Mouse (Mus musculus) embryo, embryonic 11.5 days (tissue): ENCODE results near the gene Wars2.

Experiments
- DNase-seq: peaks from one replicate; pipeline ENCODE4 v3.0.0-alpha.2; 2012; ENCODE audit warnings: low read depth, low spot score

Wars2 gene

DNA sequence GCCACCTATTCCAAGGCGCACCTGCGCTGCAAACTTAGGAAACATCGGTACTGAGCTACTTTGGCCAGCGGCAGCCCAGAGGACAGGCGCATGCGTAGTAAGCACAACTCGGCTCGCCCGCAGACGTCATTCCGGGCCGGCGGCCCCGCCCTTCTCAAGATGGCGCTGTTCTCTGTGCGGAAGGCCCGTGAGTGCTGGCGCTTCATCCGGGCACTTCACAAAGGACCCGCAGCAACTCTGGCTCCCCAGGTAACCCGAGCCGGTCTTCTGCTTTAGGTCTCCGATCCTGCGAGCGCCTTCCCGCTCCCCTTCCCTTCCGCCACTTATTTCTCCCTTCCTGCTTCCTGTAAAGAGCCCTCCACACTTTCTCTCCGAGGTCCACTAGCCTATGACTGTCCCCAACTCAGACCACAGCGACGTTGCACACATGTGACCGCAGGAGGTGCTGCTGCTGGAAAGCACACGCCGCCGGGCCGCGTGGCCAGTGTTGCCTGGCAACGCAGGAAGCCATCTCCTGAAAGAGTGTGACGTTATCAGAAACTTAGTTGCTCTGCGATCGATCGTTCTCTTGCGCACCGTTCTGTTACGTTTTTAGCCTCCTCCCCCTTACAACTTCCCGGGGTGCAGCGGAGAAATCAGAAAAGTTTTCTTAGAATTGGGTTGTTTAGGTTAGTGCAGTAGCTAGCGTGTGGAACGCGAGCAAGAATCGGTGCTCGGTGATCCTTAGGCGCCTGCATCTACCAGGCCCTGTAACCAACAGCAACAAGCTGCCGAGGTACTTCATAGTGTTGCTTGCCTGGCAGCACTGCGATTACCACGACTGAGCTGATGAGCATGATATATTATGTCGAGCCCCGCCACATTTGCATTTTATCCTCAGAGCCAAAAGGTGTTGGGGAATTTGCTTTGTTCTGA lies at the start of gene Wars2:
TSS of gene Wars2 (plus strand) at position 129 of the 915 bp plus-strand sequence.
- peak; percentile 89 for DNase-seq

DNA sequence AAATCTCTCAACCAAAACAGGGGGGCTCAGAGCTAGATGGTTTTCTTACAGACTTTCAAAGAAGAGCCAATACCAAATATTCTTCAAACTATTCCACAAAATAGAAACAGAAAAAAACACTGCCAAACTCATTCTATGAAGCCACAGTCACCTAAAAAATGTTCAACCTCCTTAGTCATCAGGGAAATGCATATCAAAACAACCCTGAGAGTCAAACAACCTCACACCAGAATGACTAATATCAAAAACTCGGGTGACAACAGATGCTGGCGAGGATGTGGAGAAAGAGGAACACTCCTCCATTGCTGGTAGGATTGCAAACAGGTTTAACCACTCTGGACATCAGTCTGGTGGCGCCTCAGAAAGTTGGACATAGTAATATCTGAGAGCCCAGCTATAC lies 44.1 kb upstream of the Wars2 start:
- no peak for DNase-seq

DNA sequence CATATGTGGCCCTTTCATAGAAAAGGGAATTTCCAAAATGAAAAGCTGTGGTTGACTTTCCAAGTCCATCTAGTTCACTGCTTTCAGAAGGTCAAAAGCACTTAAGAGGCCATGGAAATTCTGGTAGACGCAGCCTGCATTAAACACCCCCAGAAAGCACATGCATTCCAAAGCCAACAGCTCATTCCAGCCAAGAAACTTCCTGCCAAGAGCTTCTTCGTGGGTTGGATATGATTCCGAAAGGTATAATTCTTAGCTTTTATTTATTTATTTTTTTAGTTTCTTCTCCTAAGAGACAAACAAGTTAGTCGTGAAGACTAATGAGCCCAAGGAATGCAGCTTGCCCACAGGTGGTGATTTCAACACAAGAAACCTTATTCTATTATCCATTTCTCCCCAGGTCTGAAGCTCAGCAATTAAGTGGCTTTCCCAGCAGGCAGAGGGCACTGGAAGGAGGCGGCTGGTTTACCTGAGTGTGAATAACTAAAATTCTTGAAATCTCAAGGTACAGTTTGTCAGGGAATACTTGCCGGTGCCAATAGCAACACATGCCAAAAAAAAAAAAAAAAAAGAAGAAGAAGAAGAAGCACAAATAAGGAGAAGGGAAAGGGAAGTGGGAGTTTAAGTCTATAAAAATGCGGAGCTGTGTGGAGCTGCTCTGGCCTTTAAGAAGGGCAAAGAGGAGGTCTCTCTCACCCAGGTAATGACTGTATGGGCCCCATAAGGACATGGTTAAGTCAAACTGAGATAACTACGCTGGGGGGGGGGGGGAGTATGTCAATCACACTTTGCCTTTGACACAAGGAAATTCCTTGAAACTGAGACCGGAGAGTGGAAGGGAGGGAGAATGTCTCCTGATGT lies 30.3 kb upstream of the Wars2 start:
- DNase-seq: no peak

DNA sequence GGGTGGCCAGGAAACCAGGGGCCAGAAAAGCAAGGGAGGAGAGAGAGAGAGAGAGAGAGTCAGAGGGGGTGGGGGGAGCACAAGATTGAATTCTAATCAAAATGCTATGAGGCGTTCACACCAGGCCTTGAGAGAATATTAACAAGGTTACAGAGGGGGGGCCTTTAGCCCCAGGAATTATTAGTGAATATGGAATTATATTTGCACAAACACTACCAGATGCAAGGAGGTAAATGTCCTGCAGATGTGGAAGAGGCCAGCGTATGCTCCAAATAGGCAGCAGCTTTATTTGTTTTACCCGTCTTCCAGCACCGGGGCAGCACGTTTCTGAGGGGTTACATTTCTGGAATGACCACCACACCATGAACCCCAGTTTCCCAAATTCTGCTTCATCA lies 29.7 kb upstream of the Wars2 start:
- DNase-seq: no peak

DNA sequence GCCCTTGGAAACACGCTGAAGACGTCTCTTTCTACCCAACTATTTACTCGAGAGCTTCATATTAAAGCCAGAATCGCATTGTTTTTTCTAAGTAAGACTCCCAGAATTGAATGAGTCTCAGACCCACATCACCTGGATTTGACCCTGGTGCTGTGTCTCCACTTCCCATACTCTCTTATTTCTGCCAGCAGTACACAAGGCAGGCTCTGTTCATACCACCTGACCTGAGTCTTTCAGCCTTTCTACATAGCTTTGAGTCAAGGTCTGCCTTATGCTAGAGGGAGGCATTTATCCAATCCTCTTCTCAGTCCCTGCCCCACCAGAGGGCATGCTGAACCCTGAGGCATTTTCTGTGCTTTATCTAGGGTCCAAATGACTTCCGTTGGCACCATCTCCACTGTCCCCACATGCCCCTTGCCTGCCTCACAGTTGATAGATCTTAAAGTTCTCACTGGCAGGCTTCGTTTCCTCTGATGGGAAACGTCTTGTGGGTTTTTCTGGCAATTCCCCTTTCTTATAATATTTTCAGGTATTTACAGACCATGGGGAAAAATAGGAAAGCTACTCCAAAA lies 27.5 kb upstream of the Wars2 start:
- no peak for DNase-seq

DNA sequence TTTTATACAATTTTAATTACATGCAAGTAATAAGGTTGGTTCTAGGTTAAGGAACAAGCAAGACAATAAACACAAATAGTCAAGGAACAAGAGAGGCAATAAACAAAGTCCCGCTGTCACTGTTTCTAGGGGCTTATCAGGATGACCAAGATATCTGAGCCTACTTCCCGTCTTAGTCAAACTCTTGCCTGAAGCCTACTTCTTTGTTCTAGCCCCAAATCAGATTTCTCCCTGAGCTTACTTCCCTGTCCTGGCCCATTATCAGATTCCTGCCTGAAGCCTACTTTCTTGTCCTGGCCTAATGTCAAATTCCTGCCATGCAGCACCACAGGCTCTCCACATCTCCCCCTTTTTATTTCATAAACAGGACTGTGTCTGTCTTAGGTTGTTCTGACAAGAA lies 19.9 kb upstream of the Wars2 start:
- no peak for DNase-seq

DNA sequence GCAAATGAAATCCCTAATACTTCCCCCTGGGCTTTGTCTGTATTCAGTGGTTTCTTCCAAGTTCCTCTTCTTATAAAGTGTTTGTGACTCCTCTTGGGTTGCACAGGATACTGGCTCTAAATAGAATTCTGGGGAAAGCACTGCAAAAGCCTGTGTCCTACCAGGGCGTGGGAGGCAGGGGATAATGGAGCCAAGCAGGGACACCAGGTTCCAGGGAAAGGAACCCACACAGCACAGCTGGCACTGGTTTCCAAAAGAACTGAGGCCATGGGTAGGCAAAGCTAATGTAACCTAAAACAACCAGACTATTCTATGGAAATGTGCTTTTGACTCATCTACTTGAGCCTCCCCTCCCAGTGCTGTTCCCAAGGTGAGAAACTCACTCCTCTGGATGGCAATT lies 10.3 kb upstream of the Wars2 start:
- DNase-seq: no peak

DNA sequence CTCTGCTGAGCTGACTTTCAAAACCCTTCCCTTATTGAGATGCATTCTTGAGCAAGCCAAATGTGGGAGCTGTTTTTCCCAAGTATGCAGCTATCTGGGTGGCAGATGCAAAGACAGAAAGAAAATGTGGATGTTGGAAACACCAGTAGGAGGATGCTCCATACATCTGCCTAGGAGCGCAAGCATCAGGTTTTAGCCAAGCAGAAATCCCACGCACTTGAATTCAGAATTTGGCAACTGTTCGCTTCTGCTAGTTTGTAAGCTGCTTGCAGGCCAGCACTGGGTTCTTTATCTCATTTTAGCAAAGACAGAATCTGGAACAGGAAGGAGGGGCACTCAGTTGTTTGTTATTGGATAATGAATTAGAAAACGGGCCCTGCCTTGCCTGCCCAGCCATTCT lies 8.9 kb upstream of the Wars2 start:
- DNase-seq: no peak

DNA sequence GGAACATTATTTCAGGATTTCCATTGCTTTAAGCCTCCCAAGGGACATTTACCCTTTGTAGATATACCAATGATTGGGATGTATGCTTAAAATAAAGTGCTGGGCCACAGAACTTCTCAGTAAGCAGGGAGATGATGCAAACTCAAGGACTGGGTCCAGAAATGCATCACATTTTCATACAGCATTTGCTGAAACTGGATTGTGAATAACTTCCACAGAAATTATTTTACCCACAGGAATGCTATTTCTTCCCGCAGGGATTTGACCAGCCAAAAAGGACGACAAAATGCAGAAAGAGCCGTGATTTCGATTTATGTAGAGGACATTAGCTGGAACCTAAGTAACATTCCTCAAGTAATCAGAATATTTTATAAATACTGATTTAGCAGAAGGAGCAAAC lies 7.0 kb upstream of the Wars2 start:
- DNase-seq: no peak

DNA sequence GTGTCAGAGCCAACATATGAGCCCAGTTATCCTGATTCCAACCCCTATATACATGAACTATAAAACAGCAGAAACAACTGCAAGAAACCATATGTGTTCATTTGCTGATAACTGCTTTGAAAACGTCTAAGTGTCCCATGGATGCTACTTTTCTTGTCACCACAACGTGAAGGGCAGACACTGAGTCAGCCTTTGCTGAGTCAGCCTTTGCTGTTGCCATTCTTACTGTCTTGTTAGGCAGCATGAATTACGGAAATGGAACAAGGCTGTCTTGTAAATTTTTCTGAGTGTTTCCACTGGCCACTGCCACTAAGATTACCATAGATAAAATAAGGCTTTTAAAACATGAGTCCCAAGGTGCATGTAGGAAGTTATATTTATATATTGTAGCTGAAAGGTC lies 7.0 kb downstream of the Wars2 start:
- DNase-seq: no peak

DNA sequence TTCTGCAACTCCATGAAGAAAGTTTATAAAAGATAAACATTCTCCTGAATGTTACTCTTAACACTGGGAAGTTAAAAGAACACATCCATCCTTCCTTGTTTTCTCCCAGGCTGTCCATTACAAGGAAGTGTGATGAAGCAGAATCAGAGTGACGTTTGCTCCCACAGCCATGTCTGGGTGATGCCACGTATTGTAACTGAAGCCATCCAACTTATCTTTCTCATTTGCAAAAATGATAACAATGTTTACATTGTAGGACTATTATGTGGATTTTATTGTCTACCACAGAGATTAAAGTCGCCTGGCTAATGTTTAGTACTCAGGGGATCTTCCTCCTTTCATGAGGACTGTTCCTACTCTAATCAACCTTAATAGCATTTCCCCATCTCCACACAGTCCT lies 8.2 kb downstream of the Wars2 start:
- DNase-seq: no peak

DNA sequence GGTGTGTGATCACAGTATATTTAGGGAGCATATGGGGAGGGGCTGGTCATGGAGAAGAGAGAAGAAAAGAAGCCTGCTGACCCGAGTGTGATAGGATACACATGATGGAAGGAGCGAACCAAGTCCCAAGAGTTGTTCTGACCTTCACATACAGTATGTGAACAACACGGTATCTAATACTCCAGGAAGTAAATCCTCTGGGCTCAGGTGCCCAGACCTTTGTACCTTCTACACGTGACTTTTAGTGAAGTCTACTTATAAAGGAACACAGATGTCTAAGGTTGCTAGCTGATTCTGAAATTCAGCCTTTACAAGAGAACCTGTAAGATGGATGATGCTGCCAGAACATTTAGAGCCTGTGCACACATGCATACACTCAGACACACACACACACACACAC lies 15.4 kb downstream of the Wars2 start:
- DNase-seq: no peak

DNA sequence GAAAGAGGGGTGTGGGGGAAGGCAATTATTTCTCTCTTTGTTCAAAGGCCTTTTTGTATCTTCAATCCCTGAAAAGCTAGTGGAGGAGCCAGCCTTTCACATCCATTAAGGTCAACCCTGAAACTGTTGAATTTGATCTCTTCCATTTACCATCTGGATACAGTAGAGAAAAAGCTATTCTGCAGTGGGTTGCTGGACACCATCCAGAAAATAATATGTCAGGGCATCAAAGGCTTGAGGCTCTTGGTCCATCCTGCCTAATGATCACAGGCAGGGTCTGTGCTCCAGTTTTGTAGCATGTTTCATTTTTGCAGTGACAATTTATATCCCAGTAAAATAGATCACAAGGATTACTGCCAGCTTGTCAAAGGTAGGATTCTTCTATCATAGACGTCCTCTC lies 16.1 kb downstream of the Wars2 start:
- DNase-seq: no peak

DNA sequence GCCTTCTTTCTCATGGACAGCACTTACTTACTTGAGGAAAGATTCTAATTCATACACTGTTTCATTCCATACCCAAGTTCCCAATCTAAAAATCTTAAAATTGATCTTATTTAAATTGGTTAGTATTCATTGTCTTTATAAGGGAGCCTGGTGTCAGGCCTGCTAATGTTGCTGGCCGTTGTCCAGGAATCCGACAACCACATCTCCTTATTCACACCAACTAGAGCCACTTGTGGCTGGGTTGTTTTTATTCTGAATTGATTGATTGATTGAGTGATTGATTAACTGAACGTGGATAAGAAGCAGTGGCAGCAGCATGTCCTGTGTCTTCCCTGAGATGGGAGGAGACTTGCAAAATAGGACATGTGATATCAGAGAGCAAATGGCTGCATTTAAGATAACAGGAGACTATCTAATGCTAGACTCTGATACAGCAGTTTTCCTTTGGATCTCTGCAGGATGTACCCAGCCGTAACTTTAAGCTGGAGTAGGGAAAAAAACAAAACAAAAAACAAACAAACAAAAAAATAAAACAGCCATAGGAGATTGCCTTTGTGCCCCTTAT lies 16.7 kb downstream of the Wars2 start:
- DNase-seq: no peak

DNA sequence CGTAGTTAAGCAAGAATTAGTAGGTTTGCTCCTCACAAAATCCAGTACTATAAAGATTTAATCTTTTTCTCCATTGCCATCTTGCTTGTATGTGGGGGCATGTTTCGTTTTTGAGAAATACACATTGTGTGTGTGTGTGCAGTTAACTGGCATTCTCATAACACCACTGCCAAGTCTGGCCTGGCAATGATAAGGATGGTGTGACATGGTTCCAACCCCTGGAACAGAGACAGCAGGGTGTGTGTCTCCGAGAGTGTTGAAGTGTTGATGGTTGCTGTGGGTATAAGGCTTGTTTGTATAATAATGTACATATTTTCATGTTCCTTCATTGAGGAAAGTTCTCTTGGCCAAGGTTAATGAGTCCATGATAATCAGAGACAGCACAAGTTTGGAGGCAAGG lies 19.1 kb downstream of the Wars2 start:
- no peak for DNase-seq

DNA sequence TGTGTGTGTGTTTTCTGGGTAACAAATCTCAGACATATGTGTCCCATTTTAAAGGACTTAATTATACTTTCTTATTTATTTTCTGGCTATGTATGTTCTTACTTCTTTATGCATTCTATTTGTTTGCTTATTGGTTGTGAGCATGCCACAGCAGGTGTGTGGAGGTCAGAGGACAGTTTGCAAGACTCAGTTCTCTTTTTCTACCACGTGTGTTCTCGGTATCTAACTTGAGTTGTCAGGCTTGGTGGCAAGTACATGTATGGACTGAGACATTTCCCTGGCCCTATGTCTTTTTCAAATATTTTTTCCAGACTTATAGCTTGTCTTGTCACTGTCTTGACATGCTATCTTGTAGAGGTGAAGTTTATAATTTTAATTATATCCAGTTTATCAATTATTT lies 21.3 kb downstream of the Wars2 start:
- DNase-seq: no peak

DNA sequence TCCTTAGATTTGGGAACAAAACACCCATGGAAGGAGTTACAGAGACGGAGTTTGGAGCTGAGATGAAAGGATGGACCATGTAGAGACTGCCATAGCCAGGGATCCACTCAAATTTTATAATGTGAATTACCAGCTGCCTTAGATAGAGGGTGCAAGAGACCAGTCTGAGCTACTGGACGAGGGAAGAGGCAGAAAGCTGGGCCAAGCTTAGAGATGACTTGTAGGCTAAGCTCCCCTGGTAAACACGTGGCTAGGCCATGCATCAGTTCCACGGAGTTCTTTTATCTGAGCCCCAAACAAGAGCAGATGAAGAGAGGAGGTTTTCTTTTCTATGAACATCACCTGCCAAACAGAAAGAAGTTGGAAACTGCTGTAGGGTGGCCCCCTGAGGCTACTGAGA lies 26.9 kb downstream of the Wars2 start:
- no peak for DNase-seq

DNA sequence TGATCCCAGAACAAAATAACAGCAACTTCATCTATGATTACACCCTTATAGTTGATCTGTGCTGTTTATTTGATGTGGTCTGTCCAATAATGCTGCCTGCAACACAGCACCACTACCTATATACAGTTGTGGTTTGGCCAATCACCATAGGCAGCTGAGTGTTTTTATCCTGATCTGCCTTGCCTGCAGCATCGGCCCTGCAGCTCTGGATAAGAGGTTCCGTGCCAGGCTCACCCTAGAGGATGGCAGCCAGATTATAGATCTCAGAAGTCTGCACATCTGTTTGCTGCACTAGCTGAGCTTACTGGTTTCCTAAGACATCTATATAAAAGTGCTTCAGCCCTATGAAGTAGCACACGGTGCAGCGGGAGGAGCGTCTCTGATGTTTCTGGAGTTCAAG lies 32.3 kb downstream of the Wars2 start:
- no peak for DNase-seq

DNA sequence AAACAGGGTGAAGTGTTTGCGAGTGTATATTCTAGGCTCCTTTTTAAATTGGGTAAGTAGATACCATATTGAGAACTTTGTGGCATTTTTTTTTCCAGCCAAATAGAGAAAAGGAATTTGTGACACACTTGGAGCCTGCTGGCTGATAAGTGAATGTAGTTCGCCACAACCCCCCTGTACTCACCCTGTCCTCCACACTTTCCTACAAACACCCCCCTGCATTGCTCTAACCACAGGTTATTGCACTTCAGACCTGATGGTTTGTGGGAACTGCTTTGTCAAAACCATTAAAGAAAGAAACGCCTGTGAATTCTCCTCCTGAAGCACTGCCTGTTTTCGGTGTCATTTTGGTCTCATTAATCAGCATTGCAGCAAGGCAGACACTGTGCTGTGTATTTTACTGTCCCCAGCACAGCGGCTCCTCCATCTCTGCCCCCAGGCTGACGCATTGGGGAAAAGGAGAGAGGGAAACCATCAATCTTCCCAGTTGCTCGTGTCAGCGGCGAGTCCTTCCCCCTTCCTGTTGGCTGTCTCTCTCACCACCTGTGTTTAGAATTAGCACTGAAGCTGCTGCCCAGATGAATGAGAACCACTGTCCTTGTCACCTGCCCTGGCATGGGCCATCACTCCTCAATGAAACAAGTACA lies 33.9 kb downstream of the Wars2 start:
- DNase-seq: peak; percentile 23

DNA sequence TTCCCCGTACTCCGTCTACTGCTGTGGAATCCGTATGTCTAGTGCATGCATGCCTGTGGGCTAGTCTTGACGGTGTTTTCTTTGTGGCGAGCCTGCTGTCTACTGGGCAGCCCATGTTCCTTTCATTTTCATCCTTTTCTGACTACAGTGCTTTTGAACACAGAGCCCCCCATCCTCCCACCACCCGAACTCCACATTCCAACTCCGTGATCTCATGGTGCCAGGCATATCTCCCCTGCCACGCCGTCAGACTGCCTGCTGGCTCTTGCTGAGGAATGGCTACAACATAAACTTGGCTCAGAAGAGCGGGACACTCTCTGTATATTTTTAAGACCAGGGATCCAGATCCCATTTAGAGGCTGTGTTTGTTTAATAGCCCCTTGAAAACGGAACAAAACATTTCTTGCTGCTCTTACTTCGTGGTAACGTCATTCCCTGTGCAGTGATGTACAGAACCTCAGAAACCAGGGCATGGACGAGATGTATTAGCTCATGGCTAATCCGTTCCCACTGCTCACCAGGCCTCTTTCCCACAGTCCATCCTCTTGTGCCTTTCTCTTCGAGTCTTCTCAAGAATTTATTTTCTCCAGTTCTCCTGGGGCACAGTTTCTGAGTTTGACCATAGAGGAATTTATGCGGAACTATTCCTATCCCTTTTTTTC lies 42.6 kb downstream of the Wars2 start:
- DNase-seq: no peak

DNA sequence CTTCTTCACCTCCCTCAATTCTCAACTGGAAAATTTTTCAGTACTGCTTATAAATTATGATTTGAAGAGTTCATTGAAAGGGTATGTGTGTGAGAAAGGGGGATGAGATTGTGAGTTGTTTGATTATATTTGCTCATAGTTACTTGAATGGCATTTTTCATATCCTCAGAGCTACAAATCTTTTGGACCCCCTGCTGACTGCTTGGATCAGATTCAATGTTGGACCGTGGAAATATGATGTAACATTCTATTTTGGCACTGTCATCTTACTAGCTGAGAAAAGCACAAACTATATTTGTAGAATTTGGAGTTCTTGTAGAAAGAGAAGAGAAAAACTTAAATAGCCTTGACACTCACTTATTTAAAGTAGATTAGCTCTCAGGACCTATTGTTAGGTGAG lies 43.5 kb downstream of the Wars2 start:
- DNase-seq: no peak
